Mouse (Mus musculus) testis, adult 2 months (tissue): Measurements from ENCODE around the gene Tjap1. TPM values are rescaled to one million over a fixed set of nuclear protein-coding genes. Genes with fewer than 3 reads are reported as not detected.

Experiments
- H3K27ac ChIP-seq: fragments of 200-500 bp; 2 replicates; pipeline ENCODE4 v1.5.1; 2012; ENCODE audit warnings: low read depth, low read length; ENCODE audit not compliant: control insufficient read depth, insufficient read depth
- H3K27me3 ChIP-seq: fragments of 200-500 bp; 2 replicates; pipeline ENCODE4 v1.6.1; 2012; ENCODE audit warnings: mild to moderate bottlenecking, low read length, moderate library complexity; ENCODE audit not compliant: control insufficient read depth, insufficient read depth
- H3K36me3 ChIP-seq: fragments of 200-500 bp; 2 replicates; pipeline ENCODE4 v1.6.1; 2012; ENCODE audit warnings: mild to moderate bottlenecking, low read length; ENCODE audit not compliant: control insufficient read depth, insufficient read depth
- H3K4me1 ChIP-seq: fragments of 200-500 bp; 2 replicates; pipeline ENCODE4 v1.6.1; 2012; ENCODE audit warnings: low read length; ENCODE audit not compliant: control insufficient read depth, insufficient read depth
- H3K4me3 ChIP-seq: fragments of 200-500 bp; 2 replicates; pipeline ENCODE4 v1.5.1; 2012; ENCODE audit warnings: low read depth, mild to moderate bottlenecking, low read length, moderate library complexity, mixed read lengths; ENCODE audit not compliant: control insufficient read depth
- CTCF ChIP-seq: fragments of 200-500 bp; IDR thresholded peaks from 2 replicates; pipeline ENCODE4 v1.5.1; 2012; ENCODE audit warnings: low read depth, mild to moderate bottlenecking, inconsistent platforms, low read length, moderate library complexity; ENCODE audit not compliant: control insufficient read depth, insufficient read depth, insufficient replicate concordance
- POLR2A ChIP-seq: fragments of 200-500 bp; IDR thresholded peaks from 2 replicates; pipeline ENCODE4 v1.6.1; 2012; ENCODE audit warnings: low read depth, mild to moderate bottlenecking, inconsistent platforms, low read length, moderate library complexity; ENCODE audit not compliant: control insufficient read depth
- polyA plus RNA-seq: library from polyadenylated mRNA; depleted of rRNA; stranded (reverse); fragments of >200 nt; gene quantifications from 2 replicates; pipeline ENCODE4 v1.2.3, GENCODE M21; 2012

Gene Tjap1
- polyA plus RNA-seq, 1 experiment = 33.1 TPM

GRCm38 (mm10) chr17:46278011-46278765, 4.6 kb downstream of the Tjap1 start:
- no peak overlapping the region for H3K27ac ChIP-seq
- peaks cover 5% of the 10 kb centered on the region for H3K4me1 ChIP-seq
- H3K36me3 ChIP-seq = no peaks in the 10 kb centered on the region
- TF ChIP-seq POLR2A = no peak
- TF ChIP-seq CTCF = no peak
- H3K27me3 ChIP-seq = no peaks in the 10 kb centered on the region
- no peak overlapping the region for H3K4me3 ChIP-seq

- Histone ChIP-seq H3K4me3 (no peak overlapping the region), H3K4me1 (peaks cover 5% of the 10 kb centered on the region), H3K27ac (no peak overlapping the region), H3K27me3 (no peaks in the 10 kb centered on the region), H3K36me3 (no peaks in the 10 kb centered on the region)
- no peak for TF ChIP-seq CTCF
- no peak for TF ChIP-seq POLR2A
Observed at GRCm38 (mm10) chr17:46277586-46277985, 5.2 kb downstream of the Tjap1 start.

- Histone ChIP-seq H3K4me3 (no peak overlapping the region), H3K4me1 (no peaks in the 10 kb centered on the region), H3K27me3 (no peaks in the 10 kb centered on the region), H3K27ac (no peak overlapping the region), H3K36me3 (no peaks in the 10 kb centered on the region)
- TF ChIP-seq POLR2A = no peak
- no peak for TF ChIP-seq CTCF
Observed at GRCm38 (mm10) chr17:46275506-46275905, 7.3 kb downstream of the Tjap1 start.

GRCm38 (mm10) chr17:46275034-46275433, 7.8 kb downstream of the Tjap1 start:
- Histone ChIP-seq H3K4me3 (no peak overlapping the region), H3K36me3 (no peaks in the 10 kb centered on the region), H3K27ac (no peak overlapping the region), H3K27me3 (no peaks in the 10 kb centered on the region), H3K4me1 (no peaks in the 10 kb centered on the region)
- TF ChIP-seq POLR2A (no peak), CTCF (no peak)

- no peaks in the 10 kb centered on the region for H3K27me3 ChIP-seq
- H3K4me3 ChIP-seq = no peak overlapping the region
- no peaks in the 10 kb centered on the region for H3K4me1 ChIP-seq
- H3K36me3 ChIP-seq = no peaks in the 10 kb centered on the region
- TF ChIP-seq POLR2A = no peak
- H3K27ac ChIP-seq = no peak overlapping the region
Observed at GRCm38 (mm10) chr17:46274465-46274864, 8.4 kb downstream of the Tjap1 start.

GRCm38 (mm10) chr17:46273803-46274236, 9.0 kb downstream of the Tjap1 start:
- H3K4me1 ChIP-seq = no peaks in the 10 kb centered on the region
- TF ChIP-seq CTCF = no peak
- TF ChIP-seq POLR2A = no peak
- H3K4me3 ChIP-seq = no peak overlapping the region
- H3K36me3 ChIP-seq = no peaks in the 10 kb centered on the region
- no peaks in the 10 kb centered on the region for H3K27me3 ChIP-seq
- no peak overlapping the region for H3K27ac ChIP-seq

- TF ChIP-seq POLR2A = no peak
- no peak for TF ChIP-seq CTCF
- H3K4me1 ChIP-seq = no peaks in the 10 kb centered on the region; the same call in 1 of the 2 replicates
- H3K36me3 ChIP-seq = no peaks in the 10 kb centered on the region
- no peaks in the 10 kb centered on the region for H3K27me3 ChIP-seq
- no peak overlapping the region for H3K27ac ChIP-seq
- H3K4me3 ChIP-seq = peak overlapping the region; percentile 25
Observed at GRCm38 (mm10) chr17:46272675-46273074, 10.2 kb downstream of the Tjap1 start.
